Mouse (Mus musculus): Measurements from ENCODE around the gene Ano9.

The Ano9 gene

DNA sequence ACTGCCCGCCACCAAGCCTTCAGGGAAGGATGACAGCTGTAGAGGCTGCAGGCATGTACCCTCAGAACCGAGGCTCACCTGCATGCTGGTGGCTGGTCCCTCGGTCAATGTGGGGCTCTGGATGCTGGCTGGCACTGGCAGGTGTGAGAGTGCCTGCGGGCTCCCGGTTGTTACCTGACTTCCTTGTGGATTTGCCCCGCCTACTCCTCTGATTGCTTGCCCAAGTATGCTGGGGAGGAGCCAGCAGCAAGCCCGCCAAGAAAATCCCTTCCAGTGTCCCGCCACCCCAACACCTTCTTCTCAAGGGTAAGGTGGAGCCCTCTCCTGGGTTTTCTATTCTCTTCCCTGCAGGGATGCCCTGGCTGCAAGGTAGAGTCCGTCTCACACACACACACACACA lies at the start of gene Ano9:
Gene Ano9 (minus strand): TSS at position 171 of the 400 bp plus-strand sequence.
- peak; percentile 71 for DNase-seq (ENCODE audit: low read depth, low spot score)

DNA sequence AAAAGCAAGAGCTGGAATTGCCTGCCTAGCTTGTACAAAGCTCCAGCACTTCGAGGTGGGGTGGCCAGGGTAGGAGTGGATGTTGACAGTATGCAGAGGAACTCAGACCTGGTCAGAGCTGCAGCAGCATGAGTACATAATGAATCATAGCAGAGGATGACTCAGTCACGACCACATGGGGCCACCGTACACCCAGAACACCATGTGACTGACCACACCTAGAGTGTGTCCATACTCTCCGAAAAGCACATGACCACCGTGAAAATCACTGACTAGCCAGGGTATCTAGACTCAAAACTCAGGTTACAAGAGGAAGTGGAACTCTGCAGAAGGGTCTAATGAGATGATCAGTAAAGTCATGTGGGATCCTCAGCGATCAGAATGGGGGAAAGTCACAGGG lies 47.2 kb upstream of the Ano9 start:
- DNase-seq (ENCODE audit: low read depth, low spot score), result no peak

DNA sequence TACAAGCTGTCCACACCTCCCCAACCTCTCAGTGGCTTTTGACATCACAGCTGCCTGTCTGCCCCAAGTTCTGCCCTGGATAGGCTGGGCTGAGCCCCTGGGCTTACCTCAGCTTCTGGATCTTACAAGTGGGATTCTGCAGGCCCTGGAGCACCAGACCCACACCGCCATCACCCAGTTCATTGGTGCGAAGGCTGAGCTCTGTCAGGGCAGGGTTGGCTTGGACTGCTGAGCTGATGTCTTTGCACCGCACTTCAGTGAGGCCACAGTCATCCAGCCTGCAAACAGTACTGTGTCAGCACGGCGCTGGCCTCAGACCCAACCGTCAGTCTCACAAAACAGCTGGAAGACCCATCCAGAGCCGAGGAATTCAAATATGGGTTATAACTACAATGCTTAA lies 46.8 kb upstream of the Ano9 start:
- no peak for DNase-seq (ENCODE audit: low read depth, low spot score)

DNA sequence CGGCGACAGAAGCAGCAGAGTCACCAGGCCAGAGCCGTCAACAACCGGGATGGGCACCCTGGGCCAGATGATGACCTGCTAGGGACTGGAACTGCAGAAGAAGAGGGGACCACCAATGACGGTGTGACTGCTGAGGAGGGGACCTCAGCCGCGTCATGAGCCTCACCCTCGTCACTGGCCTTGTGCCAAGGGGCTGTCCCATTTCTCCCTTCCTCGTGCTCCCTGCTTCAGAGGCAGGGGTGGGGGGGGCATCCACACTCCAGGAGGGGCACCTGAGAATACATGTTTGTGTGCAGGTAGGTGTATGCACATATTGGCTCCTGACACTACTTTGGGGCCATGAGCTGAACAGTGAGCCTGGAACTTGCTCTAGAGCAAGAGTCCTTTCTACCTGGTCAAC lies 37.8 kb upstream of the Ano9 start:
- no peak for DNase-seq (ENCODE audit: low read depth, low spot score)

DNA sequence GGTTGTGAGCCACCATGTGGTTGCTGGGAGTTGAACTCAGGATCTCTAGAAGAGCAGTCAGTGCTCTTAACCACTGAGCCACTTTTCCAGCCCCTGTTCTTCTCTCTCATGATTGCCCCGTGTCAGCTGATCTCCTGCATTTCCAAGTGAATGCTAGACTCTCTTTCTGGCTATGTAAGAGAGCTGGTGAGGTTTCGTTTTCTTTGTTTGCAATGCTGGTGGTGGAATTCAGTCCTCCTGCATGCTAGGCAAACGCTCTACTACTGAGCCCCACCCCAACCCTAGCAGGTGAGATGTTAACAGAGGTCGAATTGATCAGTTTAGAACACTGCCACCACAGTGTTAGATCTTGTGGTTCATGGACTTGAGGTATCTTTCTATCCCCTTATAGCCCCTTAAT lies 31.0 kb upstream of the Ano9 start:
- DNase-seq (ENCODE audit: low read depth, low spot score), result peak; percentile 97

DNA sequence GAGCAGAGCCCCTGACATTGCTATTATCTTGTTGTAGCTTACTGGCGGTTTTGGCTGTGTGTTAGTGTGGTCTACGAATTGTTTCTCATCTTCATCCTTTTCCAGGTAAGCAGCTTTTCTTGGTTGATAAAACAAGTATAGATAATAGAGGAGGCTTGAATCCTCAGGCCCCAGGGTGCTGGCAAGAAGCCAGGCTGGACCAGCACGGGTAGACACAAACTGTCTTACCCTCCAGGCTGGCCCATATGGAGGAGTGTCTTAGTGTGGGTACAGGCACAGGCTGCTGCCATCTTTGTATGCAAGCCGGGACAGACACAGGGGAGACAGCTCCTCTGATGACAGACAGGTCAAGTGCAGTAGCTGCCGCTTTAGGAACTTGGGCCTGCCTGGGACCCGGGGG lies 29.4 kb upstream of the Ano9 start:
- no peak for DNase-seq (ENCODE audit: low read depth, low spot score)

DNA sequence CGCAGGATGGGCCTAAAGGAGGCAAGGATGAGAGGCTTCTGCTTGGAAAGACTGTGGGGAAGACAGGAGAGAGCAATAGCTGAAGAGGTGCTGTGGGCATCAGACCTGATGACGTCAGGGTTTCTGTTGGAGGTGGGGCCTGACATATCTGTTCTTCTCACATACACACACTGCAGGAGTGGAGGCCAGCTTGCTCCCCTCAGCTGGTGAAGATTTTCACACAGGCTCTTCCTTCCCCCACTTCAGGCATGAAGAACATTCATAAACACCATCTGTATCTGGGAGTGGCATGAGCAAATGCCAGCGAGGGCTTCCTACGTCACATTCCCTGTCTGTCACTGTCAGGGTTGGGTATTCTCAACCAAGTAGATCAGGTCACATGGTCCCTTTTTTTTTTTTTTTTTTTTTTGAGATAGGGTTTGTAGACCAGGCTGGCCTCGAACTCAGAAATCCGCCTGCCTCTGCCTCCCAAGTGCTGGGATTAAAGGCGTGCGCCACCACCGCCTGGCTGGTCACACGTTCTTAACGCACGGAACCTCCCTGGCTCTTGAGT lies 28.5 kb upstream of the Ano9 start:
- no peak for DNase-seq (ENCODE audit: low read depth, low spot score)

DNA sequence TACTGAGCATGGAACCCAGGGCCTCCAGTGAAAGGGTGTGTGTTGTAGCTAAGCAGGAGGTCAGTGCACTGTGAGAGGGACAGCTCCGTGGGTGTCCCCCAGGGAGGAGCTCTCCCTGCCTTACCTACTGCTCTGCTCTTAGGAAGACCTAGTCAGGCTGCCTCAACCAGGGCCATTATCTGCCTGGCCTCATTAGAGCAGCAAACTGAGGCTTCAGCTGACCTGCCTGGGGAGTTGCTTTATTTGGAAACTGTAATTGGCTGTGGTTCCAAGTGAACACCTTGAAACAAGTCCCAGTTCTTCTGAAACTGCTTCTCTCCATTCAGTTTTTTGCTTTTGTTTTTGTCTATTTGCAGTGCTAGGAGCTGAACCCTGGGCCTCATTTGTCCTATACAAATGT lies 27.8 kb upstream of the Ano9 start:
- no peak for DNase-seq (ENCODE audit: low read depth, low spot score)

DNA sequence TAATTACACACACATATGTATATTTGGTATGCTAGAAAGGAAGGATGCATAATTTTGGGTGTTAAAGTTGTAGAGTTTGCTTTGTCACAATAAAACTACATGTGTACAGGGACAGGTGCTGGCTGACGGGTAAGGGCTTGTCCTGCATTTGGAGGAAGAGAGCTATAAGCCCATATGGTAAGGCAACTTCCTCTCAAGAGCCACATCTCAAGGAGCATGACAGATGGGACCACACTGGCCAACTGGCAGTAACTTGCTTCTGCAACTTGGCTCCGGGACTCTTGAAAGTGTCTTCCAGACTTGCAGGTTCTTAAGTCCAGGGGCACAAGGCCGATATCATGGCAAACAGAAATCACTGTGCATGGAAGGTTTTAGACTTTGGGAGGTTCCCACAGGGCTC lies 27.0 kb upstream of the Ano9 start:
- DNase-seq (ENCODE audit: low read depth, low spot score), result no peak

DNA sequence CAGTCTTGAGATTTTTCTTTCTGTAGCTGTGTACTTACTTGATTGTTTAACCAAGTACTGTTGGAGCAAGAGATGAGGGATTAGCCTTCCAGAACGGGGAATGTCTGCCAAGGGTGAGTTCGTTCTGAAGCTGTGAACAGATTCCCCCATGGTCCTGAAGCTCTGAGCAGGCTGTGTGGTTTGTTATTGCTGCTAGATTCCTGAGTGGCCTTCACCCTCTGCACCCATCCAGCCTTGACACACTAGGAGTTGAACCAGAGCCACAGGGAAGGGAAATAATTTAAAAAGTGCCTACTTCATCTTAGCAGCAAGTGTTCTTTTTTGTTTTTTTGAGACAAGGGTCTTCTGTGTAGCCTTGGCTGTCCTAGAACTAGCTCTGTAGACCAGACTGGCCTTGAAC lies 26.3 kb upstream of the Ano9 start:
- no peak for DNase-seq (ENCODE audit: low read depth, low spot score)

DNA sequence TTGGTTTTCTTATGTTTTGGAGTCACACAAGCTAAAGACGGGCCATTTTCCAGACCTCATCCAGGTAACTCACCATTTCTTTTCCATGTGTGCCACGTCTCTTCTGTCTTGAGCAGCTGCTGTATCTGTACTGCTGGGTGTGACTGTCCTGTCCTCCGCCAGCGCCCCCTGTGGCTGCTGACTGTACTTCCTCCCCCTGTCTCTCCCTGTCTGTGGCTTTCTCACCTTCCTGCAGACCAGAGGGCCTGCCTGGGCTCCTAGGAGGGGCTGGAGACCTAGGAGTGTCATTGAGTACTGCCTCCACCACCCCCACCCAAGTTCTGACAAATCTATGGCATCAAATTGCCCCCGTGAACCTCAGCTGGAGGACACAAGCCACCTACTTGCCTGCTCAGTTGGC lies 25.5 kb upstream of the Ano9 start:
- peak; percentile 78 for DNase-seq (ENCODE audit: low read depth, low spot score)

DNA sequence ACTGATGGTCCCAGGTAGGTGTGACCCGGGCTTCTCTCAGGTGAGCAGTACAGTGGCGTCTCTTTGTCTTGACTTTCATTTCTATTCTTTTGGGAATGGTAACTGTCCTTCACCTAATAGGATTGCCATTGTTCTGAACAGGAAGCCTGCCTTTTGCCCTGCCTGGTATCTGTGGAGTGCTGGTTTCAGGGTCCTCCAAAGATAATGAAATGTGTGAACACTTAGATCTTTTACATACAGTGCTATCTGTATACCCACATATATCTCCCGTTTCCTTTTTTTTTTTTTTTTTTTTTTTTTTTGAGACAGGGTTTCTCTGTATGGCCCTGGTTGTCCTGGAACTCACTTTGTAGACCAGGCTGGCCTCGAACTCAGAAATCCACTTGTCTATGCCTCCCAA lies 23.7 kb upstream of the Ano9 start:
- DNase-seq (ENCODE audit: low read depth, low spot score), result no peak

DNA sequence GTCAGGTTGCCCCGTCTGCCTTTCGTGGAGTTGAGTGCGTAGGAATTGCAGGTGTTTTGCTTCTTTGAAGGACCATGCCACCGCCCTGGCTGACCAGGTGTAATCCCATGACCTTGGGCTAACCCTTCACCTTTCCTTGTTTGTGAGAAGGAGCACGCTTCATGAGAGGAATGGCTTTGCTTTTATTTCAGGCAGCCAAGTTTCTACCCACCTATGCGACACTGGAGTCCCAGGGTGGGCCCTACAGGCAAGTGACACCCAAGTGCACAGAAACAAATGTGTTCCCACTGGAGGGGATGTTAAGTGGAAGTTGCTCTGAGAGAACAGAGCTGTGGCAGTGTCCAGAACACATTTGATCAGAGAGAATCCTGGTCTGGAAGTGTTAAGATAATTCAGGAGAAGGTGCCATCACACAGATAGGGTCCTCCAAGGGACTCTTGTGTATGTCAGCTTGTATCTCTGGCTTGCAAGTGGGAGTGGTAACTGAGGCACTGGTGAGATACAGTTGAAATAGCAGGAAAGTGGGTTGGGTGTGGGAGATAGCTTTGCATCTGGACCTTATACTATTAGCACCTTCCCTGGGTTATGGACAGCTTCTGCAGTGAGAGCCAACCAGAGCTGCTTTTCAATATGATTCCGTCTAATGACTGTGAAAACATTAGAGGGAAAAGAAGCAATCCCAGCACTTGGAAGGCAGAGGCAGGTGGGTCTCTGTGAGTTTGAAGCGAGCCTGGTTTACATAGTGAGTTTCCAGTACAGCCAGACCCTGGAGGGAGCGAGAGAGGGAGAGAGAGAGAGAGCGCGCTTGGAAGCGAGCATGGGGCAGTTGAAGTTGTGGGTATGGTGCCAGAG lies 14.5 kb upstream of the Ano9 start:
- DNase-seq (ENCODE audit: low read depth, low spot score), result no peak

DNA sequence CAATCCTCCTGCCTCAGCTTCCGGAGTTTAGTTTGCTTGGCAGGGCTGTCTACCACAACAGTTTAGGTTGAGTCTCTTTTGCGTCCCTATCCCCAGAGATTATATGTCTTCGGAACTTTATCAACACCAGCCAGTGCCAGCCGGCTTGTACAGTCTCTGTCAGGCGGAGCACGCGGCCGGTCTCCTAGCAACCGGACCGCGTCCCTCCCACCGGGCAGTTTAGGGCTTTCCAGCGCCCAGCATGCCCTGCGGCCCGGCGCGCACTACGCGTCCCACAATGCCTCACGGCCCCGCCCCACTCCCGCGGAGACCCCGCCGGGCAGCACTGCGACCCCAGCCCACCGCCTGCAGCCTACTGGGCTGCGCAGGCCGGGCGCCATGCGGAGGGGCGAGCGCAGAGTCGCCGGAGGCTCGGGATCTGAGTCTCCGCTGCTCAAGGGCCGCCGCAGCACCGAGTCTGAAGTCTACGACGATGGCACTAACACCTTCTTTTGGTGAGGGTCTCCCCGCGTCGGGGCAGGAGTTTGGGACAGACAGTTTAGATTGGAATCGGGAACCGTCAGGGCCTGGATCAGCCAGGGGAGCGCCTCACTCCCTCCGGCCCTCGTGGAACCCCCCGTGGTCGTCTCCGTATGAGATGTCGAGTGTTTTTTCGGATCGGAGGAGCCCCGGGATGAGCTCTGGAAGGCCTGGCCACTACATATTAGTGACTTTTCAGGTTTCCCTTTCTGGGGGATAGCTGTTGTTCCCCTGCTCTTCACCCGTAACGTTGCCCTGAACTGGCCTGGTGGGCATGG lies 13.6 kb upstream of the Ano9 start:
- peak; percentile 94 for DNase-seq (ENCODE audit: low read depth, low spot score)

DNA sequence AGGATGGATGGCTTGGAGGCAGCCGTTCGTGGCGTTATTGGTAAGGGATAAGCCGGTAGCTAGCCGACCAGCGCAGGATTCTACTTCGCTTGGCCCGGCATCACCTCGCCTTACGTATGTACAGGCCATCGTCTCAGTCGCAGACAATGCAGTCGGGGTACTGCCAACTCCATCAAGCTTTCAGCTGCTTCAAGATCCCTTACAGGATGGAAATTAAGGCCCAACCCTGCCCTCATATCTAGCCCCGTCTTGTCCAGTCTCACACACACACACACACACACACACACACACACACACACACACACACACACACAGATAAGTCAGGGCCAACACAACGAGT lies 5.9 kb upstream of the Ano9 start:
- no peak for DNase-seq (ENCODE audit: low read depth, low spot score)

DNA sequence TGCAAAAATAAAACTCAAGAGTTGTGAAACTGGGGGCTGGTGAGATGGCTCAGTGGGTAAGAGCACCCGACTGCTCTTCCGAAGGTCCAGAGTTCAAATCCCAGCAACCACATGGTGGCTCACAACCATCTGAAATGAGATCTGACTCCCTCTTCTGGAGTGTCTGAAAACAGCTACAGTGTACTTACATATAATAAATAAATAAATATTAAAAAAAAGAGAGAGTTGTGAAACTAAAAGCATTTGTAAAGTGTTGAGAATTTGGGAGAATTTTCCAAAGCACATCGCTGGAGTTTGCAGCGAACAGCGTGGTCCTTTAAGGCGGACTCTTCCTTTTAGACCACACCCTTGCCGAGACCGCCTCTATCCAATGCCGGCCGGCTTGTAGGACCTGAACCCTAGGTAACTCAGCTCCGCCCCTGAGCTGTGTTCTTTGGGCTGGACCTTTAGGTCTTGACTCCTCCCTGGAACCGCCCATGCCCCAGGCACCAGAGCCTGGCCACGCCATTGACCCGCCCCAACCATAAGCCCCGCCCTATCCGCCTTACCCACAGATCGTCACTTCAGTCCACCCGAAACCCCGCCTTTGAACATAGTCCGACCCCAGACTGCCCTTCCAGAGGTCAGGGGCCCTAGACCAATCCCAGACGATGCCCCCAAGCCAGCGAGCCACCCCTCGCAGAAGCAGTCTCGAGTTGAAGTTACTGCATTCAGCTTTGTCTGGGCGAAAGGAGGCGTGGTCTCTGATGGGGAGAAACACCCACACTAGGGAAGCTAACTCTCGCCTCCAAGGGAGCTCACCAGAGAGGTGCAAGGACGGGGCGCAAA lies 5.3 kb upstream of the Ano9 start:
- peak; percentile 100 for DNase-seq (ENCODE audit: low read depth, low spot score)

DNA sequence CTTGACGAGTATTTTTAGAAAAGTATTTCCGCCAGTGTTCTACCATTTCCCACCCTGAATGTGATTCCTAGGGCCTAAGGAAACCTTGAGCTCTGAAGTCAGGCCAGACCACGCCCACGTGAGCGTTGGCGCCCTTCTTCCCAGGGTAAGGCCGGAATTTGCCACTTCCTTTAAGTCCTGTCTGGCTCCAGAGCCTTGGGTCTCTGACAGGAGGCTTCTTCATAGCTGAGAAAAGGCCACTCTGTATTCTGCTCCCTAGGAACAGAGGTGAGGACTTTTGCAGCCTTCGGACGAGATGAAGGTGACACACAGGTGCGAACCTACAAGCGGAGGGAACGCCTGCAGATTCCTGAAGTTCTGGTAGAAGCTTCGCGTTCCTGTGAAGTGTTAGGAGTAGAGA lies 4.6 kb upstream of the Ano9 start, which contains the start of gene Ptdss2:
Gene Ptdss2 (plus strand): TSS at position 138 of the 400 bp plus-strand sequence.
- peak; percentile 88 for DNase-seq (ENCODE audit: low read depth, low spot score)

DNA sequence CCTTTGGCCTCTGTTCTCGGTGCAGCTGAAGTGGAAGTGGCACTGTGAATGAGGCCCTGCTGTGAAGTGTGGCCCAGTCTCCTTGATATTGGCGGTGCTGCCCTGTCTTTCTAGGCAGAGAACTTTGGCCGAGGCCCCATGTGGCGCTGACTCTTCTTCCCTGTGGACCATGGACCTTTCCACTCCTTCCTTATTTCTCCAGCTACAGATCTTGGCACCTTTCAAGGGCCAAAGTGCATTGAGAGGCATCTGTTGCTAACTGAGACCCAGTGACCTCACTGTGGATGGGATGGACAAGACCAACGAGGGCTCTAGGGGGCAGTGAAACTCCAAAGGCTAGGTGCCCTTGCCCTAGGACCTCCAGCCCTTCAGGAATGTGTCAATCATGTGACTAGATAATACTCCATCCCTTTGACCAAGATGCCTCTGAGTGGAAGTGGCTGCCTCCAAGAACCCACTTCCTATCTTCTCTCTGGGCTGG lies 3.5 kb upstream of the Ano9 start:
- DNase-seq (ENCODE audit: low read depth, low spot score), result peak; percentile 64

DNA sequence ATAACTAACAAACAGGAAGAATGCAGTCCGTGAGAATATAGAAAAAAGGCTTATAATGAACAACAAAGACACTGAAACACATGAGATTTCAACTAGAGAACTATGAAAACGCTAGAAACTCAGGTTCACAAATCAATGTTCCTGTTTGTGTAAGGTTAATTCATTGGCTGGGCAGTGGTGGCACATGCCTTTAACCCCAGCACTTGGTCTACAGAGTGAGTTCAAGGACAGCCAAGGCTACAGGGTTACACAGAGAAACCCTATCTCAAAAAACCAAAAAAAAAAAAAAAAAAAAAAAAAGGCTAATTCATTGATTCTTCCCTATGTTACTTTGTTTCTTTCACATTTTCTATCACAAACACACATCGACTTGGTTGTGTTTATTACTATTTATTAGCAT lies 3.0 kb upstream of the Ano9 start:
- no peak for DNase-seq (ENCODE audit: low read depth, low spot score)

DNA sequence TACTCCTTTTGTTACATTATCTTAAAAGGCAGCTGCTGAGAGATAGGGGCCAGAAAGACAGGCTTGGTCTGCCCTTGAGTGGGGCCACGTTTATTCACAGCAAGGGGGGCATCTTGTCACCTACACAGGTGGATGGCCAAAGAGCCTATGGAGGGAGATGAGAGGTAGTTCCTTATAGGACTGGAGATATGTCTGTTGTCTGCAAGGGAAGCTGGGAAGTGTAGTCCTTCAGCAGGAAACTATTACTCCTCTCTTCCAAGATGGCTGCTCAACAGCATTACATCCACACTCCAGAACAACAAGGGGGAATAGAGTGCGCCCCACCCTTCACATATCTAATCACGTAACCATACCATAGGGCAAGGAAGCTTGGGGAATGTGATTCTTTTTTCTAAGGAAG lies 1.9 kb upstream of the Ano9 start:
- DNase-seq (ENCODE audit: low read depth, low spot score), result peak; percentile 37

DNA sequence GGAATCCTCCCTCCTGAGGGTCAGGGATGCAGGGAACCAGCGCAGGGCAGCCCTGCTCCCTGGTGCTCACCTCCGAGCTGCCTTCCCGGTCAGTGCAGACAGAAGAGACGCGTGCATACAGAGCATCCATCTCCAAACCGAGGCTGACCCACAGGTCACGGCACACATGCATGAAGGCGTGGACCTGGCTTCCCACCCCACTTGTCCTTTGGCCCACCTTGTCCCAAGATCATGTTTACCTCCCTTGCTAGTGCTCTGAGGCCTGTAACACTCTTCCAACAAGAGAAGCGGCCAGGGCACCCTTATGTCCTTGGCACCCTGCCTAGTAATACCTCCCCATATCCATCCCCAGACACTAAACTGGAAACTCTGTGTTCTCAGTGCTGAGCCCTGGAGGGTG lies 1.7 kb downstream of the Ano9 start:
- no peak for DNase-seq (ENCODE audit: low read depth, low spot score)

DNA sequence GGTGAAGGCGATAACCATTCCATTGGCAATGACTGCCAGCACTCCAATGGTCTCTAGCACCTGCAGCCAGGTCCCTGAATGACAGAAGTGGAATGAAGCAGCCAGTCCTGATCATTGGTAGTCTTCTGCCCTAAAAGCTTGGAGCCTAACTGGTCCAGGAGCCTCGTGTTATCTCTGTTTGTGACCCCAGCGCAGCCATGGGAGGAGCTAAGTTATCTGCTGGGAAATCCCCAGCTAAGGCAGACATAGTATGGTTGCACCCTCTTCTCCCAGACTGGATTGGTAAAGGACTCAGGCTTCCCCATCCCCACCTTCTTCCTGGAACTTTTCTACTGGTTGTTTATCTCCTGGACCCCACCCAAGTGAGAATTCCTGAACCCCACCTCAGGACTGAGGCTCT lies 14.4 kb downstream of the Ano9 start:
- DNase-seq (ENCODE audit: low read depth, low spot score), result no peak

All from ES-CJ7 (cell line).